Mouse (Mus musculus) embryonic facial prominence, embryonic 11.5 days (tissue): ENCODE data around the gene Ntf3. TPM values are rescaled to one million over a fixed set of nuclear protein-coding genes. Genes with fewer than 3 reads are reported as not detected.

Source experiments
- ATAC-seq: fragments of 200-750 bp; cut with Nextera tagmentation; replicated peaks from 2 replicates; pipeline ENCODE4 v1.8.0; 2017; ENCODE audit warnings: low read depth; ENCODE audit not compliant: insufficient number of reproducible peaks, low FRiP score, low TSS enrichment
- DNase-seq: peaks from one replicate; pipeline ENCODE4 v3.0.0-alpha.2; 2015; ENCODE audit warnings: low spot score
- H3K27ac ChIP-seq: fragments of 300-500 bp; sonication (generic); replicated peaks from 2 replicates; pipeline ENCODE4 v1.5.1; 2014; ENCODE audit warnings: mild to moderate bottlenecking, low read depth, low read length, control low read depth
- H3K27me3 ChIP-seq: fragments of 300-500 bp; sonication (generic); 2 replicates; pipeline ENCODE4 v1.6.1; 2014; ENCODE audit warnings: mild to moderate bottlenecking, low read length, moderate library complexity, mixed read lengths; ENCODE audit not compliant: control insufficient read depth, insufficient read depth
- H3K36me3 ChIP-seq: fragments of 300-500 bp; sonication (generic); replicated peaks from 2 replicates; pipeline ENCODE4 v1.6.1; 2014; ENCODE audit warnings: low read depth, mild to moderate bottlenecking, low read length, moderate library complexity, mixed read lengths; ENCODE audit not compliant: control insufficient read depth, insufficient read depth
- H3K4me1 ChIP-seq: fragments of 300-500 bp; sonication (generic); 2 replicates; pipeline ENCODE4 v1.6.1; 2014; ENCODE audit warnings: low read length, mixed read lengths; ENCODE audit not compliant: control insufficient read depth, insufficient read depth
- H3K4me2 ChIP-seq: fragments of 300-500 bp; sonication (generic); 2 replicates; pipeline ENCODE4 v1.6.1; 2014; ENCODE audit warnings: low read depth, mild to moderate bottlenecking, control low read depth, low read length, moderate library complexity
- H3K4me3 ChIP-seq: fragments of 300-500 bp; sonication (generic); 2 replicates; pipeline ENCODE4 v1.5.1; 2014; ENCODE audit warnings: low read depth, low read length, control low read depth
- H3K9ac ChIP-seq: fragments of 300-500 bp; sonication (generic); replicated peaks from 2 replicates; pipeline ENCODE4 v1.6.1; 2014; ENCODE audit warnings: mild to moderate bottlenecking, control low read depth, low read length
- H3K9me3 ChIP-seq: fragments of 300-500 bp; sonication (generic); replicated peaks from 2 replicates; pipeline ENCODE4 v1.6.1; 2016; ENCODE audit warnings: mild to moderate bottlenecking, low read length, inconsistent platforms, mixed read lengths; ENCODE audit not compliant: control insufficient read depth
- WGBS: fragments of 180-500 bp; shearing (Covaris S2); extraction: QIAGEN DNeasy Blood & Tissue Kit; methylation state at CpG from one replicate; pipeline ENCODE4 v1.1.7; 2014; 5-methylcytosine and 5-hydroxymethylcytosine counted together
- polyA plus RNA-seq: library from polyadenylated mRNA; unstranded; fragments of >200 nt; fragmentation: Nextera tagmentation; extraction: Ambion mirVana; gene quantifications from 2 replicates; pipeline ENCODE4 v1.2.1, GENCODE M21; 2014

Ntf3 gene
- polyA plus RNA-seq, 1 experiment from 2014 or later: 28.0 TPM

DNA sequence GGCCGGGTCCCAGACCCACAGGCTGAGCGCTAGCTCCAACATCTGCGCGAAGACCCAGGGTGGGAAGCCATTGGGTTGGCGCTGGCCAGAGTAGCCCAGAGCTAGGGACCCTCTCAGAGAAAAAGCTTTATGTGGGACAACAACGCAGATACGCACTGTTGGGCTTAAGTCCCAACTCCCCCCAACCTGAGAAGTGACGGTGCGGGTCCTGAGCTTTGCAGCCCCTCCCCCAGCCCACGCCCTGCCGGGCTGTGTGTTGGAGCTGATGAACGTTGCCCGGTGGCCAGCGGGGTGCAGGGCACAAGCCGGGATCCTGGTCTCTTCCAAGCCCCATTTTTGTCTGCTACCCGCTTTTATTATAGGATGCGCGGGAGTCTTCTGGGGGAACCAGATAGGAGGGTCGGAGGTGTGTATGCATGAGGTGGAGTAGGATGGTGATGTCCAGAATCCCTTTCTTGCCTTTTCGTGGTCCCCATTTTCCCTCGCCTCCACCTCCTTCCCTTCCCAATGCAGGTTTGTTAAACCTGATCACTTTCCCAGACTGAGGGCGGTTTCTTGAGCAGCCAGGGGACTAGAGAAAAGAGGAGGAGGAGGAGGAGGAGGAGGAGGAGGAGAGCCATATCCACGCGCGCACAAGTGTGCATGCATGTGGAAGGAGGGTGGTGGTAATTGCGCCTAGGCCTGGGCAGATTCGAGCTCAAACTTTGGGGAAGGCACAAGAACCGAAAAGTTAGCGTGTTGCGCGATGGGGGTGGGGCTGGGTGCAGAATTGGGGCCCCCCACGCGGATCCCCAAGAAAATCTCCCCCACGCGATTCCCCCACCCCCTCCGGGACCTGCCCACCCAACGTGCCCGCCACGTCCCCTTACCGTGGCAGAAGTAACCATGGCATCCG is 2.6 kb downstream of the Ntf3 start:
- no peaks in the 10 kb centered on the region for H3K36me3 ChIP-seq
- H3K4me3 ChIP-seq: peak overlapping the region; percentile 61
- no peak for ATAC-seq
- H3K27ac ChIP-seq: peak overlapping the region; percentile 36; the same call in 1 of the 2 replicates
- no peaks in the 10 kb centered on the region for H3K27me3 ChIP-seq
- peak overlapping the region; percentile 89 for H3K4me2 ChIP-seq
- peak; percentile 60 for DNase-seq
- no peaks in the 10 kb centered on the region for H3K4me1 ChIP-seq
- WGBS: under 1% methylated on average over 41 of the region's 41 CpGs
- no peaks in the 10 kb centered on the region for H3K9me3 ChIP-seq
- peak overlapping the region; percentile 63 for H3K9ac ChIP-seq

DNA sequence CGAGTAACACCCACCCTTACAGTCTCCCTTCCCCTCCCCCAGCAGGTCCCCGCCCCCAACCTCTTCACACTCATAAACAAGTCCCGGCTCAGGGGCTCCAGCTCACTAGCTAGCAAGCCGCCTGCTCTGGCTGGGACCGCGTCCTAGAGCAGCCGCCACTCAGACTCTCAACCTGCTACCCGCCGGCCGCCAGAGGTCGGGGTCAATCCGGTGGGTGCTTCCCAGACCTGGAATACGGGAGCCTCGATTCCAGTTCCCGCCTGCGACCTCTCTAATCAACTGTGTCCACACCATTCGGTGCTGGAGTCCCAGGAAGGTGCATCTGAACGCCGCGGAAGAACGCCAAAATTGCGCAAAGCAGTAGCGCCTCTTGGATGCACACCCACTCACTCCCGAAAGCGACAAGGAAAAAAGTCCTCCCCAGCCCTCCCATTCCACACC is 3.5 kb downstream of the Ntf3 start:
- peak; percentile 20 for ATAC-seq
- Histone ChIP-seq H3K27me3 (no peaks in the 10 kb centered on the region), H3K4me1 (peaks cover 2% of the 10 kb centered on the region; the same call in 1 of the 2 replicates), H3K9ac (peak overlapping the region; percentile 63), H3K36me3 (no peaks in the 10 kb centered on the region), H3K4me2 (peak overlapping the region; percentile 89), H3K9me3 (no peaks in the 10 kb centered on the region), H3K4me3 (peak overlapping the region; percentile 61), H3K27ac (0 out of 2 replicates have a peak overlapping the region, but pooled peaks have one; percentile 53)
- peak; percentile 82 for DNase-seq
- WGBS: under 1% methylated on average over 25 of the region's 25 CpGs

DNA sequence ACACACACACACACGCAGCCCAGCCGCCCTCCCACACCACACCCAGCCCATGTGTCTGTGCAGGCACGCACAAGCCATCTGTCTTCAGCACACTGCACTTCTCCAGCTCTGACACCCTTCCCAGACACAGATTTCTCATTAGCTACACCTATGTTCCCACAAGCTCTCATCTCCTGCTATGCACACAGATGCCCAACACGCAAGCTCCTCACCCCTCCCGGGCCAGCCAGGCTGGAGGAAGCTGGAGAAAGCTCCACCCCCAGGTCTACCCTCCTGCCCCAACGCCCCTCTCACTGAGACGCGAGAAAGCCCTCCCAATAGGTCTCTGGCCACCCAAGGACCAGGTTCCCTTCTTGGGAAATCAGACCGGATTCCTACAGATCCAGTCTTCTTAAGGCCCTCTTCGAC is 4.4 kb downstream of the Ntf3 start:
- H3K4me1 ChIP-seq: peaks cover 4% of the 10 kb centered on the region; the same call in 1 of the 2 replicates
- H3K4me2 ChIP-seq: peak overlapping the region; percentile 89
- no peak for ATAC-seq
- peak overlapping the region; percentile 63 for H3K9ac ChIP-seq
- no peaks in the 10 kb centered on the region for H3K9me3 ChIP-seq
- H3K27ac ChIP-seq: no peak overlapping the region
- H3K4me3 ChIP-seq: peak overlapping the region; percentile 61
- H3K27me3 ChIP-seq: no peaks in the 10 kb centered on the region
- peak; percentile 48 for DNase-seq
- H3K36me3 ChIP-seq: no peaks in the 10 kb centered on the region
- whole genome bisulfite sequencing: 2% methylated on average over 9 of the region's 10 CpGs

DNA sequence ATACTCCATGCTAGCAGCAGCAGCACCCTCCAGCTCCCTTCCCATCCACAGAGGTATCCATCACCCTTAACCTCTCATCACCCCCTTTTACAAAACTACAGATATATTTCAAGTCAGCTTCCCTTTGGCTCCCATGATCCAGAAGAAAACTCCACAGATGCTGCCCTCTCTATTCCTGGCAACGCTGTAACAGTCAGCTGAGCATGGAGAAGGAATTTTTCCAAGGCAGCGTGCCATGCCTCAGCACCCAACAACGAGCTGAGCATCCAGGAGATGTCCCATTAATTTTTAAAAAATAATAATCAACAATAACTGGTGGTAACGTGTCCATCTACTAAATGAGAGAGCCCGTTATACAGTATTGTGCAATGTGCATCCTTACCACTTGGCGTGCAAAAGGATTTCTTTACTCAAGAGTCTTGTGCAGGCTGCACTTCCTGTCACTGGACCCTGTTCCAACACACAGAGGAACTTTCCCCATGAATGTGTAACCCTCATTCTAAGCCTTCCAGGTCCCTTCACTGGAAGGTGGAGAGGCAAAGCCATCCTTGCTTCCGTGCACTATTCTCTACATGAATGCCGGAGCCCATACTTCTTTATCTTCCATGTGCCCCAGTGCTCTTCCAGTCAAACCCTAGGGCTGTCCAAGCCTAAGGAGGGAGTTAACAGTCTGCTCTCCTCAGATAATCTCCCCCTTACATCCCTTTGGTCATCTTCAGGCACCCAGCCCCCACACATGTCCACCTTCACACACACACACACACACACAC is 5.0 kb downstream of the Ntf3 start:
- WGBS: 54% methylated on average over 8 of the region's 8 CpGs
- Histone ChIP-seq H3K4me2 (peak overlapping the region; percentile 89), H3K9ac (no peak overlapping the region; the same call in 1 of the 2 replicates), H3K27ac (no peak overlapping the region), H3K9me3 (no peaks in the 10 kb centered on the region), H3K4me3 (peak overlapping the region; percentile 61), H3K27me3 (no peaks in the 10 kb centered on the region), H3K36me3 (no peaks in the 10 kb centered on the region), H3K4me1 (peaks cover 4% of the 10 kb centered on the region; the same call in 1 of the 2 replicates)
- DNase-seq (peak; percentile 17), ATAC-seq (no peak)

DNA sequence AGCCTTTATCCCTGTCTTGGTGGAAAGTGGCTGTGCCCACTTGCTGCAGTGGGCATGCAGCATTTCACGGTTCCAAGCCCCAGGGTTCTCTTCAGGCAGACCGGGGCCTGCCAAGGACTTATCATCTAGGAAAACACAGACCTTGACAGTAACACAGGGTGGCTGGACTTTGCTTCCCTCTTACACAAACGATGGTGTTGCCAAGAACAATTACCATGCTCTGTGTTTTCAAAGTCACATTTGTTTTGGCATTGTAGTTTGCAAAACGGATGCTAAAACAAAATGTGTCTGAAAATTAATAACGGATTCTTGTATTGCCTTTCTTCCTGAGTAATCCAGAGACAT is 6.7 kb downstream of the Ntf3 start:
- Histone ChIP-seq H3K9ac (no peak overlapping the region), H3K9me3 (no peaks in the 10 kb centered on the region), H3K4me1 (peaks cover 4% of the 10 kb centered on the region; the same call in 1 of the 2 replicates), H3K36me3 (no peaks in the 10 kb centered on the region), H3K4me2 (no peak overlapping the region), H3K27me3 (no peaks in the 10 kb centered on the region), H3K4me3 (no peak overlapping the region), H3K27ac (no peak overlapping the region)
- DNase-seq: no peak
- 56% methylated on average over 5 of the region's 5 CpGs for WGBS
- no peak for ATAC-seq

DNA sequence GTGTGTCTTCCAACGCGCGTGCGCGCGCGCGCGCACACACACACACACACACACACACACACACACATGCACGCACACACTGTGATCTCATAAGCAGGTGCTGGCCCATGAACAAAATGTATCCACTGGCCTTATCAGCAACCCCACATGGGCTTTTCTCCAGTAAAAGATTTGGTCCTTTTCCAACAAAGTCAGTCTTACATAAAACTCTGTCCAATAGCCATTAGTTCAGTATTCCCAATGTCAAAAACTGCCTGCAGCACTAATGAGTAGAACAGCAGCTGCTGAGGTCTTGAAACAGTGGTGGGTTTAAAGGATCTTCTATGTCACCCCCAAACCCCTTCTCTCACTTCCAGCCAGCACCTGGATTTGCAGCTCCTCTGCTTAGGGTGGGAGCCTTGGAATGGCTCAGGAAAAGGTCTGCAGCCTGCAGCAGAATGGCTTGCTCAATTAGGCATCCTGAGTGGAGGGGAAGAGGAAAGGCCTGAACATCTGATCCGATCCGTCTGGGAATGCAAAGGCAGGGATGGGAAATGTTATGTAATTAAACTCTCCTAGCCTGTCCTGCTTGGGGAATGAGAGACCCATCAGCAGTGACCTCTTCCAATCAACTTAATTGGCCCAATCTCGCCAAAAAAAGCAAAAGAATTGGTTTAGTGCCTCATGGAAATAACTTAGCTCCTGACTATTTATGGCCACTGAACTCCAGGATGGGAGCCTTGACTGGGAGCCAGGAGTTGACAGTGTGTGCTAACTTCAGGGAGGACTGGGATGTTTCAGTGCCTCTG is 7.2 kb downstream of the Ntf3 start:
- Histone ChIP-seq H3K4me2 (no peak overlapping the region), H3K36me3 (no peaks in the 10 kb centered on the region), H3K27me3 (no peaks in the 10 kb centered on the region), H3K27ac (no peak overlapping the region), H3K4me1 (peaks cover 4% of the 10 kb centered on the region; the same call in 1 of the 2 replicates), H3K9ac (no peak overlapping the region), H3K4me3 (no peak overlapping the region), H3K9me3 (no peaks in the 10 kb centered on the region)
- WGBS: 80% methylated on average over 13 of the region's 13 CpGs
- ATAC-seq (no peak), DNase-seq (no peak)

DNA sequence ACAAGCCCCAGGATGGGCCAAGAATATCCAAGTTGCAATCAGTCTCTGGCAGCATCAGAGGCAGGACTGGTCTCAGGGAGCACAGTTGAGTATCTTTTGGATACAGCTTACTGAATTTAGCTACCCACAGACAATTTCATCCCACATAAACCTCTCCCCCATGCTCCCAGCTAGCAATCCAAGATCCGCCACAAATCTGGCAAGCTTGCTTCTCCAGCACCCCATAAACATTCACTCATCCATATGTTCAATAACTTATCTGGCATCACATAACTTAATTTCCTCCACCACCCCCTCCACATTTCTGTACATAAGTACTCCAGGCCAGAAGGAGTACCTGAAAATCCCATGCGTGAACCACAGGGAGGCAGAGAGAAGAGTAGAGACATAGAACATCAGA is 10.8 kb downstream of the Ntf3 start:
- DNase-seq: no peak
- no peak for ATAC-seq
- no peaks in the 10 kb centered on the region for H3K27me3 ChIP-seq
- no peaks in the 10 kb centered on the region for H3K9me3 ChIP-seq
- no peaks in the 10 kb centered on the region for H3K36me3 ChIP-seq
- H3K4me3 ChIP-seq: no peak overlapping the region
- no peak overlapping the region for H3K27ac ChIP-seq
- H3K4me2 ChIP-seq: no peak overlapping the region
- H3K4me1 ChIP-seq: peaks cover 4% of the 10 kb centered on the region; the same call in 1 of the 2 replicates
- H3K9ac ChIP-seq: no peak overlapping the region
- WGBS: 93% methylated on average over 2 of the region's 2 CpGs
